Mouse (Mus musculus): ENCODE results near the gene Fzd7.
"Not testable (repeated sequence)": the region's sequence is repeated elsewhere in the genome, so short reads cannot be mapped to it uniquely, and the experiment has no call there.

Fzd7 gene

GRCm38 (mm10) chr1:59482331-59482695, at the start of gene Fzd7:
Fzd7 (plus strand) TSS chr1:59482424.
- DNase-seq: no peak

DNA sequence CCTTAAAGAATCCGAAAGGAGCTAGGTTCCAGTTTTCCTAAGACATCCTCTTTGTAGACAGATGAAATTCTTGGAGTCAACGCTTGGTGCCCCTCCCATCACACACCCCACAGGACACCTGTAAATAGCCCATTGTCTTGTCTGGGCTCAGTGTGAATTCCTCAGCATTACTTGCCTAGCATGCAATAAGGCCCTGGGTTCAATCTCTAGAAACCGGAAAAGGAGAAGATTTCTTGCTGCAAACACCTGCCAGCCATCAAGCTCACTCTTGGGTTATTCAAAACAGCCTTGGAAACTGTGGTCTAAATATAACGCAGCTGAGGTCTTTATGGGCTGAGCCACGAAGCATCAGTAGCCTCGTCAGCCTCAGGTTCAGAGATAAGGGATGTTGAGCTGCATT, 48.9 kb upstream of the Fzd7 start:
- no peak for DNase-seq

DNA sequence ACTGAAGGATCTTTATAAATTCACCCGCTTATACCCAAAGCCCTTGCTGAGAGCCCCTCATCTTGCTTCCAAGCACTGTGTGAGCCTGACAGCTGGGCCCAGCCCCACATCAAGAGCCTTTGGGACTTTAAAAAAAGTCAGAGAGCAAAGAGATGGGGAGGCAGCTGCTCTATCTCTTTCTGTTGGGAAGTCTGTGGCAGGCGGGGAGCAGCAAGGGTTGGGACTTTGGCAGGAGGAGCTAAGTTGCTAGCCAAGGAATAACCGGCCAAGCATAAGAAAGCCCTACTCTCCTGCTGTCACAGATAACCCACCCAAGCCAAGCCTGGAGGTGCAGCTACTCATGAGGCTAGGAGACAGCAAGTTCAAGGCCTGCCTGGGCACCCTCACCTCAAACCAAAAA, 48.2 kb upstream of the Fzd7 start:
- DNase-seq: peak; percentile 69

DNA sequence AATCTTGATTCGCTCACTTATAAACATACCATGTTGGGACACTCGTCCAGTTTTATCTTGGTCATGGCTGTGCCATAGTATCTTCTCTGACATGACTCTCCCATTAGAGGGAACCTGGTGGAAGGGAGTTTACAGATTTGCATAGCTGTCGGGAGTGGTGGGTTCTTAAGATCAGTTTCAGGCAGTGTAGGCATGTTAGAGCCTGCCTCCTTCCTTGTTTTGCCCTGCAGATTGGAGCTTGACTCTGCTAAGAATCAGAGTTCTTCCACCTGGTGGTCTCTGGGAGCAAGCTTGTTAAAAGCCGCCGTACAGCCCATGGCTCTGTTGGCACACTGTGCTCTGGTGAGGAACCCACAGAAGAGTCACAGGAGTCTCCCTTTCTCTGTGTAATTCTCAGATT, 47.0 kb upstream of the Fzd7 start:
- no peak for DNase-seq

DNA sequence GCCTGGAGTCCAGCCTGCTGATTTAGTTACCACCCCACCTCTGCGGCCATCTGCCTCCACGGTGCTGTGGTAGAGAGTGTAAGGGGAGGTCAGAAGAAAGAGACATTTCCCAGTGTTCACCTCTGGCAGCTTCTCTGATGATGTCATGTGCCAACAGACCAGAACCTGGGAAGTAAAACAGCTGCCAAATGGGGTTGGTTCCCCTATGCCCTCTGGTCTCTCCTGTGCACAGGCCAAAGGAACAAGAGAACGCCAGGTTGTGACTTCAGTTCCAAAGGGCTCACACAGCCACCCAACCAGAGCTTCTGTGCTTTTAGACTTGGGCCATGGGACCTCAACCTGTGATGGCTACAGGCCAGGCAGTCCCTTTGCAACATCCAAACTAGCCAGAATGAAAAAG, 45.9 kb upstream of the Fzd7 start:
- DNase-seq: no peak

- no peak for DNase-seq
Measured at GRCm38 (mm10) chr1:59437927-59438326, 44.3 kb upstream of the Fzd7 start.

GRCm38 (mm10) chr1:59438330-59438729, 43.9 kb upstream of the Fzd7 start:
- no peak for DNase-seq

DNA sequence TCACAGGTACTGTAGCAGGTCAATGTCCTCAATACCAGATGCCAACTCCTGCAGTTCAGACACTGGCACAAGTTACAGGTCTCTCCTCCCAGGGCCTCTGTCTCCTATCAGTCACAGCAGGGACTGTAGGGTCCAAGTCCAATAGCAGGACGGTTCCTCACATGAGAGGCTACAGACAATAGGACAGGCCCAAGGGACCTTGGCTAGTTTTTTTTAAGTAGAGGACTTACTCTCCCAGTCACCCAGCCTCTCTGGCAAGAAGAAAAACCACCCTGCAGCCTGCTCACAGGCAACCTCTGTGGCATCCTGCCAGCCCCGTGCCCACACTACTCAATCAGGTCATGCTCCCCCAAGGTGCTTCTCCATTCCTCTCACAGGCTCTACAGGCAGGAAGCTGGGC, 43.0 kb upstream of the Fzd7 start:
- DNase-seq: no peak

DNA sequence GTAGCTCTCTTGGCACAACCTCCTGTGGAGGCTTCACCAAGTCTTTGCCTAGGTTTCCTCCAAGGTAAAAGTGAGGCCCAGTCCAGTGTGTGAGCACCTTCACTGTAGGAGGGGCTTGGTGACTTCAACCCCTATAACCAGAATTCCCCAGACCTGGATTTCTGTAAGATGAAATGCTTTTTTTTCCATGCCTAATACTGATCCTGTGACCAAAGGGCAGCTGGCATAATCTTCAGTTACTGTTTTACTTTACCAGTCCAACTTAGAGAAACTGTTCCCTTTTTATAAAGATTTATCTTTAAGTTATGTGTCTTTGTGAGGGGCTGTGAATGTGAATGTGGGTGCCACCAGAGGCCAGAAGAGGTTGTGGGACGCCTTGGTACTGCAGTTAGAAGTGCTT, 42.3 kb upstream of the Fzd7 start:
- DNase-seq: no peak

DNA sequence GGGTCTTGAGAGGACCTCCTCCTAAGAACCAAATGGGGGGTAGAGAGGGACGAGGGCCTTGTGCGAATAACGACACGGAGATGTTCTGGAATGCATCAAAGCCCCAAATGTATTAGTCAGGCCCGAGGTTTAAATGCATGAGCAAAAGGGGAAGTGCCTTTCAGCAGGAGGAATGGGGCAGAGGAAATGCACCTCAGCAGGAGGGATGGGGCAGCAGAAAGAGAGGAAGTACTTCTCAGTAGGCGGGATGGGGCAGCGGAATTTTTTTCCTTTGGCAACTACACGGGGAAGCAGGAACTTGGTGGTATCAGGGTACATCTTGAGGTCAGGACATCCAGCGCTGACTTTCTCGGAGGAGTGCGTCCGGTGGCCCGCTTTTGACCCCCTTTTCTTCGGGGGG, 39.5 kb upstream of the Fzd7 start:
- DNase-seq: not testable (repeated sequence)

- DNase-seq: no peak
Measured at GRCm38 (mm10) chr1:59444127-59444660, 38.0 kb upstream of the Fzd7 start.

- DNase-seq: no peak
Measured at GRCm38 (mm10) chr1:59445242-59445641, 37.0 kb upstream of the Fzd7 start.

- no peak for DNase-seq
Measured at GRCm38 (mm10) chr1:59448497-59449270, 33.5 kb upstream of the Fzd7 start.

DNA sequence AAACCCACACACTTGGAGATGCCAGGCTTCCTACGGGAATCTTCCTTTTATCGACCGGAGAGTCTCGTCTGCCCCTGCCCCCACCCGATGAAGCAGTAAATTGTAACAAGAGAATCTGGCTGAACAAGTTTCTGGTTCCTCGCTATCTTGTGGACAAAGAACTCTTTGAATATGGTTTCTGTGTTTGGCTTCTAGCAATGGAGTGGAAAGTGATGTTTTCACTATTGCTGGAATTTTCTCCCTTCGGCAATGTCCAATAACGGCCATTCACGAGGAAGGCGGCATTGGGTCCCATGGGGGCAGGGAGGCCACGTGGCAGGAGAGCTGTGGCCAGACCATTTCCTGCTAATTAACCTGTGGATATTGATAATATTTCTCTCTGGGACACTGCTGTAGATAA, 32.8 kb upstream of the Fzd7 start:
- DNase-seq: no peak

GRCm38 (mm10) chr1:59450896-59451295, 31.3 kb upstream of the Fzd7 start:
- DNase-seq: no peak

DNA sequence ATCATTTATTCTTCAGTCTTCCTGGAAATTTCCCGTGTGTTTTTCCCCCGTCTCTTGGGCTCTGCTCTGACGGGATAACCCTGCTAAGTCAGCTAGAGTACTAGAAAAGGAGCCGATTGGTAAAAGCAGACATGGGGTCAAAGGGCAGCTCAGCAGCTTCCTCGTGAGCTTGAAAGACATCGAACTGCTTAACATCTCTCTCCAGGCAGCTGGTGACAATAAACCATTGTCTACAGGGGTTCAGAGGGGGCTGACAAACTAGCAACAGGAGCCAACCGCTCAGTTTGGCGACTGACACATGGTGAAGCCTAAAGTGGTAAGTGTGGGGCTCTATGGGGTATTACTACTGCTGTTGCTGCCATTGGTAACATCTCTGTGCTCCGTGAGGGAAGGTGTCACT, 30.6 kb upstream of the Fzd7 start:
- no peak for DNase-seq

GRCm38 (mm10) chr1:59456825-59457224, 25.4 kb upstream of the Fzd7 start:
- DNase-seq: no peak

DNA sequence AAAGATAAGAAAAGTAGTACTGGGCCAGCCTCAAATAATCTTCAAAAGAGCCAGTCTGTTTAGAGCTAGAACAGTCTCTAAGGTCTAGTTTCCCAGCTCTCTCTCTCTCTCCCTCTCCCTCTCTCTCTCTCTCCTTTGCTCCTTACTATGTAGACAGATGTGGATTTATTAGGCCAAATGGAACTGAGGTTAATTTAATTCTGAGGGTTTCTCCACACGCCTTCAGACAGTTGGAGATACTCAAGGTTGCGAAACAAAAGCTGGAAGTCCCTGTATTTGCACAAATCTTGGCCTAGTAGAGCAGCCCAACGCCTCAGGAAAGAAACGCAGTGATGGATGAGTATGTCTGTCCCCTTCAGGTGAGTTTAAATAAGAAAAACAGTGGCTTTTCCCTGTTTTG, 24.4 kb upstream of the Fzd7 start:
- no peak for DNase-seq

GRCm38 (mm10) chr1:59458886-59459285, 23.3 kb upstream of the Fzd7 start:
- no peak for DNase-seq

DNA sequence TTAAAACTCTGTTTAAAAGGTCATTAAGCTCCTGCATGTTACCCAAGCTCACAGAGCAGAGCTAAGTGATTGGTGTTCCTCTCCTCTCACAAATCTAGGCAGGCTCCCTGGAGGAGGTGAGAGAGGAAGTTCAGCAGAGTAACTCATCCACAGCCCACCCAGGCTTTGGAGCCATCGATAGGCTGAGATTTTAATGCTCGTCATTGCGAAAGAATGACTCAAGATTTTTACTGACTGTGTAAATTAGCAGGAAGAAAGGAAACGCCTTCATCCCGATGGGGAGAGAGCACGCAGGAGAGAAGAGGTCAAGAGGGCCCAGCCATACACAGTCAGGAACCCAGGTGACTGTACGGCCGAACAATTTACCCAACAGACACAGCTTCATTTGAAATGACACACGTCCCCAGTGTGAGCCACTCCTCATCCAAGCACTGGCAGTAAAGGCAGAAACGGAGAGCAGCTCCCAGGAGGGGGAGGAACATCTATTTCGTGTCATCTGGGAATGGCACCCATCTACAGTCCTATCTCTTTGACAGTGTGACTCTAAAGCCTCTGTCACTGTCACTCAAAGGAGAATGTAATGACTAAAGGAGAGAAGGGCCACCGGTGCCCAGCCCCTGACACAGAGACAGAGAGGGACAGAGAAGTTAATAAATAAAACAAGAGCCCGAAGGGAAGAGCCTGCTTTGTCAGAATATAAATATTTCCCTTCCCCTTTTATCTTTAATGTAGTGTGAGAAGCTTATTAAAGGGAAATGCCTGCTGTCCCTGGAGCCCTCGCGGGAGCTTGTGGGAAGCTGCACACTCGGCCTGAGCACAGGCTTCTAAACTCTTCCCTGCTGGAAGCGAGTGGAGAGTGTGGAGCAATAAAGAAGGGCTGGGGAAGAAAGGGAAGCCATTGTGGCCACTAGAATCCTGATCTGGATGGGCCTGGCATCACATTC, 17.3 kb upstream of the Fzd7 start:
- DNase-seq: no peak

- DNase-seq: no peak
Measured at GRCm38 (mm10) chr1:59465640-59466008, 16.6 kb upstream of the Fzd7 start.

DNA sequence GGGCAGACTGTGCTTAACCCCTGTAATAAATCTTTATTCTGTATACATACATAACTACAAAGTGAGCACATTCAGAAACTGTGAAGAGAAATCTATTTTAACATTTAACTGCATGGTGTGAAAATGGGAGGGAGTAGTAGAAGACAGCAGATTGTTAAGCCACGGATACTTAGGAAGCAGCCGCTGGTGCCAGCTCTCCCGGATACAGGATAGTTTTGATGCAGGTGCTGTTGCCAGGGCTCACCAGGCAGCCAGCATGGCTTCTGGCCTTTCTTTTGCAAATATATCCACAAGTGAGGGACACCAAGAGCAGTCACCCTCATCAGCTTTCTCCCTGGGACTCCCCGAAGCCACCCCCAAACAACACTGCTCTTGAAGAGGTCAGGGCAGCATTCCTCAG, 13.1 kb upstream of the Fzd7 start:
- peak; percentile 65 for DNase-seq

DNA sequence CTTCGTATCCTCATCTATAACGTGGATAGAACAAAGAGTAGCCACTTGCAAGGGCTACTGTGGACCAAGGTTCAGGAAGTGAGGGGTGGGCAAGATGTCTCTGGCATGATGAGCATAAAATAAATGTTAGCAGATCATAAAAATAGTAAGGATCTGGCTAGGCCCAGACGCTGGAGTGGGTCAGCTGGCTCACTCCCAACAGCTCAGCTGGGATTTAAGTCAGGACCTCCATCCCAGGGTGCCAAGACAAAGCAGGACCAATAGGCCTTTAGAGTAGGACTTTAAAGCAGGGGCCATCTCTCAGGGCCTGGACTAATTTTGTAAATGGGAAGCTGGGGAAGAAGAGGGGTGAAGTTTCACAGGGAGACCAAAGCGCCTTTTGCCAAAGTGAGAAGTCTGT, 11.5 kb upstream of the Fzd7 start:
- DNase-seq: no peak
